Mouse (Mus musculus) MEL (cell line): ENCODE data around the gene Uba52. TPM values are rescaled to one million over a fixed set of nuclear protein-coding genes. Genes with fewer than 3 reads are reported as not detected.

Experiments
- DNase-seq: peaks from one replicate; pipeline ENCODE4 v3.0.0; 2011; ENCODE audit warnings: low read depth, low spot score
- H3K27ac ChIP-seq: 2 replicates; pipeline ENCODE4 v1.5.1; 2012; ENCODE audit warnings: low read depth, mild to moderate bottlenecking, control low read depth, low read length, moderate library complexity; ENCODE audit not compliant: control insufficient read depth
- H3K27me3 ChIP-seq, 2 experiments: fragments of 150-350 bp in 1 of 2; sonication (generic) in 1 of 2; 2 replicates each; pipeline ENCODE4 v1.6.1; 2012; ENCODE audit warnings: low read length in 2 of 2, mild to moderate bottlenecking in 2 of 2, improper control_type of control experiment in 1 of 2, moderate library complexity in 1 of 2; ENCODE audit not compliant: insufficient read depth in 2 of 2, control insufficient read depth in 1 of 2
- H3K36me3 ChIP-seq, 2 experiments: 2 replicates each; pipeline ENCODE4 v1.6.1; 2012 to 2014; ENCODE audit warnings: low read length in 2 of 2, improper control_type of control experiment in 1 of 2, inconsistent platforms in 1 of 2, mild to moderate bottlenecking in 1 of 2; ENCODE audit not compliant: insufficient read depth in 2 of 2, control insufficient read depth in 1 of 2
- H3K4me1 ChIP-seq, 2 experiments: fragments of 150-350 bp in 1 of 2; sonication (generic) in 1 of 2; 2 replicates each; pipeline ENCODE4 v1.6.1; 2012; ENCODE audit warnings: low read length in 2 of 2, improper control_type of control experiment in 1 of 2, mild to moderate bottlenecking in 1 of 2; ENCODE audit not compliant: insufficient read depth in 2 of 2, control insufficient read depth in 1 of 2
- H3K4me3 ChIP-seq, 2 experiments: fragments of 150-350 bp in 1 of 2; sonication (generic) in 1 of 2; 2 replicates each; pipeline ENCODE4 v1.5.1; 2012; ENCODE audit warnings: low read depth in 2 of 2, low read length in 2 of 2, mild to moderate bottlenecking in 2 of 2, moderate library complexity in 2 of 2, control low read depth in 1 of 2, improper control_type of control experiment in 1 of 2; ENCODE audit not compliant: control insufficient read depth in 1 of 2, insufficient read depth in 1 of 2
- H3K79me2 ChIP-seq: 2 replicates; pipeline ENCODE4 v1.6.1; 2012; ENCODE audit warnings: mild to moderate bottlenecking, low read length, moderate library complexity; ENCODE audit not compliant: control insufficient read depth, poor library complexity, insufficient read depth
- H3K9ac ChIP-seq: 2 replicates; pipeline ENCODE4 v1.6.1; 2012; ENCODE audit warnings: low read depth, mild to moderate bottlenecking, control low read depth, low read length, moderate library complexity; ENCODE audit not compliant: control insufficient read depth, poor library complexity, severe bottlenecking
- H3K9me3 ChIP-seq: fragments of 150-350 bp; sonication (generic); replicated peaks from 2 replicates; pipeline ENCODE4 v1.6.1; 2012; ENCODE audit warnings: mild to moderate bottlenecking, low read length, improper control_type of control experiment, moderate library complexity; ENCODE audit not compliant: insufficient read depth
- CHD1 ChIP-seq: IDR thresholded peaks from 2 replicates; pipeline ENCODE4 v1.6.1; 2012; ENCODE audit warnings: low read depth, mild to moderate bottlenecking, inconsistent platforms, low read length, improper control_type of control experiment
- GABPA ChIP-seq: IDR thresholded peaks from 2 replicates; pipeline ENCODE4 v1.6.1; 2012; ENCODE audit warnings: low read depth, mild to moderate bottlenecking, inconsistent platforms, low read length, improper control_type of control experiment, moderate library complexity
- GATA1 ChIP-seq: IDR thresholded peaks from 2 replicates; pipeline ENCODE4 v1.6.1; 2011; ENCODE audit warnings: low read depth, low read length, improper control_type of control experiment
- HCFC1 ChIP-seq: IDR thresholded peaks from 2 replicates; pipeline ENCODE4 v1.6.1; 2012; ENCODE audit warnings: low read depth, mild to moderate bottlenecking, inconsistent platforms, low read length, improper control_type of control experiment, moderate library complexity
- JUND ChIP-seq: IDR thresholded peaks from 2 replicates; pipeline ENCODE4 v1.6.1; 2011; ENCODE audit warnings: low read depth, mild to moderate bottlenecking, improper control_type of control experiment, low read length
- KAT2A ChIP-seq: conservative IDR thresholded peaks from 2 replicates; pipeline ENCODE4 v1.6.1; 2012; ENCODE audit warnings: low read depth, low read length, improper control_type of control experiment, inconsistent platforms
- MAZ ChIP-seq: IDR thresholded peaks from 2 replicates; pipeline ENCODE4 v1.6.1; 2012; ENCODE audit warnings: low read depth, mild to moderate bottlenecking, inconsistent platforms, low read length, improper control_type of control experiment
- MYB ChIP-seq: IDR thresholded peaks from 2 replicates; pipeline ENCODE4 v1.6.1; 2011; ENCODE audit warnings: mild to moderate bottlenecking, low read depth, low read length, improper control_type of control experiment
- MYC ChIP-seq: IDR thresholded peaks from 2 replicates; pipeline ENCODE4 v1.6.1; 2011; ENCODE audit warnings: low read depth, mild to moderate bottlenecking, low read length, improper control_type of control experiment, moderate library complexity
- NELFE ChIP-seq: IDR thresholded peaks from 2 replicates; pipeline ENCODE4 v1.6.1; 2011; ENCODE audit warnings: low read depth, low read length, improper control_type of control experiment
- NRF1 ChIP-seq: IDR thresholded peaks from 2 replicates; pipeline ENCODE4 v1.6.1; 2014; ENCODE audit warnings: low read depth, mild to moderate bottlenecking, inconsistent platforms, low read length, improper control_type of control experiment, moderate library complexity; ENCODE audit not compliant: poor library complexity, insufficient read depth, severe bottlenecking
- POLR2A ChIP-seq, 2 experiments: IDR thresholded peaks; 2 replicates each; pipeline ENCODE4 v1.6.1; 2011 to 2012; ENCODE audit warnings: low read length in 2 of 2, mild to moderate bottlenecking in 2 of 2, control low read depth in 1 of 2, improper control_type of control experiment in 1 of 2, low read depth in 1 of 2, moderate library complexity in 1 of 2; ENCODE audit not compliant: control insufficient read depth in 1 of 2, insufficient read depth in 1 of 2, poor library complexity in 1 of 2
- POLR2AphosphoS2 ChIP-seq: IDR thresholded peaks from 2 replicates; pipeline ENCODE4 v1.6.1; 2011; ENCODE audit warnings: low read length, improper control_type of control experiment
- POLR2AphosphoS5 ChIP-seq: IDR thresholded peaks from 2 replicates; pipeline ENCODE4 v1.6.1; 2012; ENCODE audit warnings: low read depth, borderline replicate concordance, mild to moderate bottlenecking, inconsistent platforms, low read length, moderate library complexity, mixed read lengths
- RCOR1 ChIP-seq: IDR thresholded peaks from 2 replicates; pipeline ENCODE4 v1.6.1; 2012; ENCODE audit warnings: low read depth, mild to moderate bottlenecking, inconsistent platforms, low read length, improper control_type of control experiment
- SIN3A ChIP-seq: IDR thresholded peaks from 2 replicates; pipeline ENCODE4 v1.6.1; 2012; ENCODE audit warnings: low read length, improper control_type of control experiment, inconsistent platforms
- SMC3 ChIP-seq: IDR thresholded peaks from 2 replicates; pipeline ENCODE4 v1.6.1; 2011; ENCODE audit warnings: low read depth, low read length, improper control_type of control experiment
- TBP ChIP-seq: IDR thresholded peaks from 2 replicates; pipeline ENCODE4 v1.8.0; 2011; ENCODE audit warnings: low read depth, low read length, improper control_type of control experiment
- TCF12 ChIP-seq: IDR thresholded peaks from 2 replicates; pipeline ENCODE4 v1.6.1; 2014; ENCODE audit warnings: low read depth, mild to moderate bottlenecking, inconsistent platforms, low read length, improper control_type of control experiment, moderate library complexity
- UBTF ChIP-seq: IDR thresholded peaks from 2 replicates; pipeline ENCODE4 v1.6.1; 2012; ENCODE audit warnings: low read depth, mild to moderate bottlenecking, inconsistent platforms, low read length, improper control_type of control experiment, moderate library complexity, borderline replicate concordance; ENCODE audit not compliant: insufficient read depth
- ZKSCAN1 ChIP-seq: IDR thresholded peaks from 2 replicates; pipeline ENCODE4 v1.6.1; 2012; ENCODE audit warnings: low read depth, mild to moderate bottlenecking, inconsistent platforms, low read length, improper control_type of control experiment, moderate library complexity
- ZMIZ1 ChIP-seq: IDR thresholded peaks from 2 replicates; pipeline ENCODE4 v1.6.1; 2012; ENCODE audit warnings: low read depth, mild to moderate bottlenecking, inconsistent platforms, low read length, improper control_type of control experiment, moderate library complexity
- ZNF384 ChIP-seq: IDR thresholded peaks from 2 replicates; pipeline ENCODE4 v1.6.1; 2012; ENCODE audit warnings: low read depth, mild to moderate bottlenecking, inconsistent platforms, low read length, improper control_type of control experiment
- polyA plus RNA-seq, 2 experiments: library from polyadenylated mRNA; stranded (reverse) in 1 of 2; unstranded in 1 of 2; fragments of >175 nt in 1 of 2; fragments of >200 nt in 1 of 2; gene quantifications; 2 replicates each; pipeline versions ENCODE4 v1.2.1 to v1.2.4; 2012; ENCODE audit warnings: low replicate concordance in 2 of 2, low read depth in 1 of 2; ENCODE audit not compliant: insufficient read length in 2 of 2, insufficient read depth in 1 of 2, missing spikeins in 1 of 2
- total RNA-seq: library from RNA; depleted of rRNA; stranded (reverse); fragments of 300-350 nt; gene quantifications from 2 replicates; pipeline ENCODE4 v1.2.3, GENCODE M21; 2012

Uba52 gene
- total and polyA plus RNA-seq, 3 experiments = 2,814 to 3,633 TPM; not detected in 1

DNA sequence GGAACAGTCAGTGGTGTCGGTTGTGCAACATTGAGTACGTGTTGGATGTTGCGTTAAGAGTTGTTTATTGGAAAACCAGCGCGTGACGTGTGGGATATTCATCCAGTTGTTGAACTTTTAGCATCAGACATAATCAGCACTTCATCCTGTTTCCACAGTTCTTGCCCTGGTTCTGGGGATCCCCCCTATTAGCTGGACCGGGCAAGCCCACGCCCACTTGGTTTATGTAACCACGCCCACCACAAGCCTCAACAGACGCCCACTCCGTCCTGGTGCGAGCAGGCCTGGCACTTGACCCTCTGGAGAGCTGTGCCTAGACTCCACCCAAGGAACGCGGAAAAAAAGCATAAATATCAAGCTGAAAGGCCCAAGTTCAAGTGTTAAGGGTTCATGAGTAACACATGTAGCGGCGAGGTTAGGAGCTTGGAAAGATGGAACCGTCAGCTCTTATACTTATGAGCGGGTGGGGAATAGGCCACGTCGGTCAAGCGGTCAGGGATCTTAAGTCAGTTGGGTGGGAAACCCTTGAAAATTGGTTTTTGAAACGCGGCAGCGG lies 27.5 kb upstream of the Uba52 start:
- H3K27me3 ChIP-seq = no peaks in the 10 kb centered on the region
- peaks cover 33% of the 10 kb centered on the region for H3K79me2 ChIP-seq
- H3K27ac ChIP-seq = peak overlapping the region; percentile 56
- peak overlapping the region; percentile 61 for H3K9ac ChIP-seq
- peak; percentile 62 for DNase-seq
- H3K36me3 ChIP-seq = no peaks in the 10 kb centered on the region
- peaks cover 0 to 12% of the 10 kb centered on the region in 2 experiments; a peak in 1 of 4 replicates for H3K4me1 ChIP-seq
- no peak for TF ChIP-seq POLR2AphosphoS5
- peak; percentile 6; the same call in 1 of the 2 replicates for TF ChIP-seq ZMIZ1
- no peak for TF ChIP-seq UBTF
- TF ChIP-seq SMC3 = no peak; the same call in 1 of the 2 replicates
- TF ChIP-seq MYB = no peak
- TF ChIP-seq JUND = no peak
- TF ChIP-seq MYC = no peak
- TF ChIP-seq HCFC1 = no peak
- no peak for TF ChIP-seq GATA1
- TF ChIP-seq ZNF384 = no peak
- TF ChIP-seq NRF1 = no peak
- no peak for TF ChIP-seq TCF12
- no peak for TF ChIP-seq TBP
- no peak for TF ChIP-seq KAT2A
- TF ChIP-seq RCOR1 = no peak
- TF ChIP-seq POLR2AphosphoS2 = peak; percentile 55; the same call in 1 of the 2 replicates
- TF ChIP-seq MAZ = no peak
- no peak for TF ChIP-seq NELFE
- TF ChIP-seq CHD1 = no peak
- TF ChIP-seq POLR2A (IDR thresholded peaks at IDR 0.05; ENCODE audit: control insufficient read depth in 1 of 2, insufficient read depth in 1 of 2, low read depth in 1 of 2, low read length in 2 of 2, poor library complexity in 1 of 2) = no peak; a peak in 1 of 4 replicates
- no peak for TF ChIP-seq ZKSCAN1
- no peak for TF ChIP-seq GABPA
- TF ChIP-seq SIN3A = 0 out of 2 replicates have a peak, but pooled peaks have one; percentile 12
- no peaks in the 10 kb centered on the region for H3K9me3 ChIP-seq
- peak overlapping the region; percentile 61 to 69 for H3K4me3 ChIP-seq
